Mouse (Mus musculus) T-helper 2 cell (primary cell): Measurements from ENCODE around the gene Klk1b5.
"Not testable (repeated sequence)": the region's sequence is repeated elsewhere in the genome, so short reads cannot be mapped to it uniquely, and the experiment has no call there.

Experiments used
- in situ Hi-C: fragments of 300-600 bp; cut with MboI, MseI; formaldehyde crosslinking; loops from one replicate; pipeline ENCODE4 v1.15.1; 2025; ENCODE audit warnings: high pct_unique_total_duplicates

The Klk1b5 gene

DNA sequence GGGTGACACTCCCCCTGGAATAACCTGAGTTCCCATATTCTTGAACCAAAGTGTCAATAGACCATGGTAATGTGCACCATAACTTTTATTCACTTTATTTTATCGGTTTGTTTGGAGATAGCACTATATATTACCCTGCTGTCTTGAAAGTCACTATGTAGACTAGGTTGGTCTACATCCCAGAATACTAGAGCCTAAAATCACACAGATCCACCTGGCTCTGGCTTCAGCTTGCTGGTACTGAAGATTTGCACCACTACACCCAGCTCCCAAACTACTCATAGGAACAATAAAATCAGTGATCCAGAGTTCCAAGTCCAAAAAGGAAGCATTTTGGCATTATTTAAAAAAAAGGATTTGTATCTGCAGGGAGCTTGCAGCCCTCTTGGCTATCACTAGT is at the start of gene Klk1b5:
Gene Klk1b5 (plus strand): TSS at position 301 of the 400 bp plus-strand sequence.
- in situ Hi-C loops, result no loop called here

DNA sequence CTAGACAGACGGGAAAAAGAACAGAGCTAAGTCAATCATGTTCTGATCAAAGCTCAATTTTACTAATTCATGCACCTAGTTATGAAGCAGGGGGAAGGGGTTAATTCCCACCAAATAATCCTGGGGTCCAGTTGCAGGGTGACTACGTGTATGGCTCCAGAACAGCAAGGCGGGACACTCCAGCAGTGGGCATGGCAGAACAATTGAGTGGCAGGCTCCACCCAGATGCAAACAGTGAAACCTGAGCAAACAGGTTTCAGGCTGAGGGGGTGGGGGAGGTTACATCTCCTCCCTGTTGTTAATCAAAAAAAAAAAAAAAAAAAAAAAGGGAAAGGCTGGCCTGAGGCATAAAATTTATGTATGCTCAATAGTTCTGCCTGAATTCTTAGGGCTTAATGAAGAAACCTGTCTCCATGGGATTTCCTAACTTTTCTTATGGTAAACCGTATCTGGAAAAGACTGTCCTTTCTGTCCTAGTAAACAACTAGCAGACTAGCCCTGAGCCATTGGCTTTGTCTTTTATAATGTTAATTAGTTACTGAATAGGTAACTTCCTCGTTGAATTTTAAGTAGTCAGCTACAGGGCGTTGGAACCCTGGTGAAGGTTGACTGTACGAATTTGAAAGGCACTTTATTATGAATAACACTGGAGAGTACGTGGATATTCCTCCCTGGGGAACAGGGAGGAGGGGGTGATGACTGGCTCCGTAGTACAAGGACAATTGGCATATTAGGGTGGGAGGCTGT is 36.3 kb upstream of the Klk1b5 start:
- in situ Hi-C loops, result loop anchor here (10.0 kb wide), 1 partner anchor 355 kb away; the partner anchor contains the start of gene Klk6

DNA sequence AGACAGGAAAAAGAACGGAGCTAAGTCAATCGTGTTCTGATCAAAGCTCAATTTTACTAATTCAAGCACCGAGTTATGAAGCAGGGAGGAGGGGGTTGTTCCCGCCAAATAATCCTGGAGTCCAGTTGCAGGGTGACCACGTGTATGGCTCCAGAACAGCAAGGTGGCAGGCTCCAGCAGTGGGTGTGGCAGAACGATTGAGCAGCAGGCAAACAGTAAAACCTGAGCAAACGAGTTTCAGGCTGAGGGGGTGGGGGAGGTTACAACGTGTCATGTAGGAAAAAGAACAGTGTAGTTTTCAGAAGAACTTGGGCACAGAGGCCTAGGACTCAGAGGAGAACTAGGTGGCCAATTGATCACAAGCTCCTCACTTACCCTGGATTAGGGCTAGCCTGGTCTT is 29.2 kb upstream of the Klk1b5 start:
- in situ Hi-C loops, result loop anchor here (10.0 kb wide), 1 partner anchor 362 kb away; the partner anchor contains the start of gene Klk6

GRCm38 (mm10) chr7:44187936-44188335 is 27.8 kb upstream of the Klk1b5 start, which contains the start of gene Klk1b24:
Gene Klk1b24, plus strand, starts transcription at chr7:44188236.
- in situ Hi-C loops, result loop anchor here (10.0 kb wide), 1 partner anchor 363 kb away; the partner anchor contains the start of gene Klk6

- in situ Hi-C loops, result loop anchor here (10.0 kb wide), 1 partner anchor 139 kb away; the partner anchor contains the start of gene Klk1b27
Measured at GRCm38 (mm10) chr7:44193466-44193865, 22.3 kb upstream of the Klk1b5 start.

DNA sequence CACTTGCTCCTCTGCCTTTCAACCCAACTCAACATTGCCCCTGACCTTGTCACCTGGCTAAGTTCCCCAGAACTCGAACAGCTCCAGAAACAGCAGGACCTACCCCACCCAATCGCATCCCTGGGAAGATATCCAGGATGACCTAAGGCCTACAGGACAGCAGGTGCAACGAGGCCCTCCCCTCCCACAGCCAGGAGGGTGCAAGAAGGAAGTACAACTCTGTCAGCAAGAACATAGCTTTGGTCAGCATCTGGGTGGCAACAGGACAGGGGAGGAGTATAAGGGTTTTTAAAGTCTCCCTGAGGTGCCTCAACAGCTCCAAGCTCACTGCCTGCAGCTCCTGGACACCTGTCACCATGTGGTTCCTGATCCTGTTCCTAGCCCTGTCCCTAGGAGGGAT is 17.9 kb upstream of the Klk1b5 start, which contains the start of gene Klk1b3:
Gene Klk1b3 (plus strand): TSS at position 301 of the 400 bp plus-strand sequence.
- in situ Hi-C loops, result loop anchor here (10.0 kb wide), 1 partner anchor 143 kb away; the partner anchor contains the start of gene Klk1b27

DNA sequence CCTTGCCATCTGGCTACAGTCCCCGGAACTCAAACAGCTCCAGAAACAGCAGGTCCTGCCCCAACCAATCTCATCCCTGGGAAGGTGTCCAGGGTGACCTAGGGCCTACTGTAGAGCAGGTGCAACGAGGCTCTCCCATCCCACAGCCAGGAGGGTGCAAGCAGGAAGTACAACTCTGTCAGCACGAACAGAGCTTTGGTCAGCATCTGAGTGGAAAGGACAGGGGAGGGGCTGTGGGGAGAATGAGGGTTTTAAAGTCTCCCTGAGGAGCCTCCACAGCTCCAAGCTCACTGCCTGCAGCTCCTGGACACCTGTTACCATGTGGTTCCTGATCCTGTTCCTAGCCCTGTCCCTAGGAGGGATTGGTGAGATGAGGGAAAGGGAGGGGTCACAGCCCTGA is 8.6 kb upstream of the Klk1b5 start, which contains the start of gene Klk1b4:
Gene Klk1b4 (plus strand): TSS at position 301 of the 400 bp plus-strand sequence.
- in situ Hi-C loops, result not testable (repeated sequence)

DNA sequence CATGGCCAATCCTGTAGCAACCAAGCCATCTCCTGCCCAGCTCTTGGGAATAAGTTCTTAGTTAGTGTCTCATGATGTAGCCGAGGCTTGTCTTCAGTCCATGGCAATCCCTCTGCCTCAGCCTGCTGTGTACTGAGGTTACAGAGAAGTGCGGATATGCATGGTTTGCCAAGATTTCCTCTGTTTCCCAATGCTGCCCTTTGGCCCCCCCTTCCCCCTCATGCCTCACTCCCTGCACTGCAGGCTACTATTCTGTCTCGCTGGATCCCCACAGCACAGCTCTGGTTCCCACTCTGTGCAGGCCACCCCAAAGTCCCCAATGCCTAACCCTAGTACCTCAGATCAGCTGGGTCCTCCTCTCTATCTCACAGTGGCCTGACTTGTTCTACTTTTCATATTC is 7.4 kb upstream of the Klk1b5 start:
- in situ Hi-C loops, result no loop called here

GRCm38 (mm10) chr7:44221601-44222000 is 5.9 kb downstream of the Klk1b5 start:
- in situ Hi-C loops, result not testable (repeated sequence)

GRCm38 (mm10) chr7:44222335-44222734 is 6.6 kb downstream of the Klk1b5 start:
- in situ Hi-C loops, result not testable (repeated sequence)

GRCm38 (mm10) chr7:44225076-44225475 is 9.3 kb downstream of the Klk1b5 start, which contains the start of gene Klk1:
Gene Klk1, plus strand, starts transcription at chr7:44225360.
- in situ Hi-C loops, result no loop called here

GRCm38 (mm10) chr7:44235909-44236308 is 20.2 kb downstream of the Klk1b5 start, which contains the start of gene Gm36864:
Gene Gm36864, plus strand, starts transcription at chr7:44236177.
- in situ Hi-C loops, result no loop called here

GRCm38 (mm10) chr7:44239913-44240312 is 24.2 kb downstream of the Klk1b5 start:
- in situ Hi-C loops, result no loop called here

DNA sequence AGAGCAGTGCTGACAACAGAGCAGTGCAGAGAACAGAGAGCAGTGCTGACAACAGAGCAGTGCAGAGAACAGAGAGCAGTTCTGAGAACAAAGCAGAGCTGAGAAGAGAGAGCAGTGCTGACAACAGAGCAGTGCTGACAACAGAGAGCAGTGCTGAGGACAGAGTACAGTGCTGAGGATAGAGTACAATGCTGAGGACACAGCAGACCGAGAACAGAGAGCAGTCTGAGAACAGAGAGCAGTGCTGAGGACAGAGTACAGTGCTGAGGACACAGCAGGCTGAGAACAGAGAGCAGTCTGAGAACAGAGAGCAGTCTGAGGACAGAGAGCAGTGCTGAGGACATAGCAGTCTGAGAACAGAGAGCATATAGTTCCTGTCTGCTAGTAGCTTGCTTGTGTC is 25.0 kb downstream of the Klk1b5 start:
- in situ Hi-C loops, result no loop called here

DNA sequence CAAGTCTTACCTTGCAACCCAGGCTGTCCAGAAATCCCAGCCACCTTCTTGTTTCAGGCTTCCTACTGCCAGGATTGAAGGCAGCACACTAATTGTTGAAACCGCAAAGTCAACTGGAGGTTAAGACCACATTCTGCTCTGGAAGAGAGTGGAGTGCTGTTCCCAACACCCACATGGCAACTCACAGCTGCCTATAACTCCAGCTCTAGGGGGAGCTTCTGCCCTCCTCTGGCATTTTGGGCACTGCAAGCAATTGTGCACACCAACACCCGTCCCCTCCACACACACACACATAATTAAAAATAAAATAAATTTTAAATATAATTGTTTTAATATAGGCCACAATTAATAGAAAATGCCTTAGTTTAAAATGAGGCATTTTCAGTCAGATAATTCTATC is 25.4 kb downstream of the Klk1b5 start:
- in situ Hi-C loops, result no loop called here

- in situ Hi-C loops, result no loop called here
Measured at GRCm38 (mm10) chr7:44244080-44244479, 28.3 kb downstream of the Klk1b5 start.

DNA sequence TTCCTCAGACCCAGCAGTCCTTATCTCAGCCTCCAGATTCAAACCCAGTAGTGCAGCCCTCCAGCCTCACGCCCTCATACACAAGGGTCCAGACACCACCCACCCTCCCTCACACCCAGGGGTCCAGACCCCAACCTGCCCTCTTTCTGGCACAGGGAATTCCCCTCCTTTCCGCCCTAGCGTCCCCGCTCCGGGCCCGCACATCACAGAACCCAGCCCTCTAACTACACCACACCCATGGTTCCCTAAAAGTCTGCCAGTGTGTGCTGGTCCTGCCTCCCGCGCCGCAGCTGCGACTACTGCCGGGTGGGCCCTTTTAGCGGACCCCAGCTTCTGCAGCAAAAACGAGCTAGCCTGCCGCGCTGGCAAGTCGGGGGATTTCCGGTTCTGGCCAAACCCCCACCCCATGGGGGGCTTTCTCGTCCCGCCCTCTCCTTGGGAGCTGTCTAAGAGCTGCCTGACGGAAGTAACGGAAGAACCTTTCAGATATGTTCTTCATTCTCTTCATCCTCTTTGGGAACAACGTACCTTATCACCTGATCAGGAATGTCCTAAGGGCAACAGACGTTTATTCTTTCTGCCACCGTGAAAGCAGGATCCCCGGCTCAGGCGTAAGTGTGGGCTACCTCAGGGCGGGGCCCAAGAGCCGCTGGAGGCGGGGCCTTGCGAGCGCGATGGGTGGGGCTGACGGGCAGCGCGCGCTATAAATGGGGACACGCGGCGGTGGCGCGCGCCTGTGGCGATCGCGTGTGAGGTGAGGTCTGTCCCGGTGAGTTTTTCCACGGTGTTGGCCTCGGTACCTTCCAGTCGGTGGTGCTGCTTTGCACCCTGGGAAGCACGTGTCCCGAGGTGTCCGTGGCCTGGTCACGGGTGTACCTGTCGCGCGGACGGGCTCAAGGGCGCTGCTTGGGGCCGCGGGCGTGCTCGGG is 30.6 kb downstream of the Klk1b5 start, which contains the start of the genes 1700028J19Rik and 2410002F23Rik:
Gene 1700028J19Rik (minus strand): TSS at position 641 of the 929 bp plus-strand sequence.
Gene 2410002F23Rik (plus strand): TSS at position 668 of the 929 bp plus-strand sequence.
- in situ Hi-C loops, result no loop called here

DNA sequence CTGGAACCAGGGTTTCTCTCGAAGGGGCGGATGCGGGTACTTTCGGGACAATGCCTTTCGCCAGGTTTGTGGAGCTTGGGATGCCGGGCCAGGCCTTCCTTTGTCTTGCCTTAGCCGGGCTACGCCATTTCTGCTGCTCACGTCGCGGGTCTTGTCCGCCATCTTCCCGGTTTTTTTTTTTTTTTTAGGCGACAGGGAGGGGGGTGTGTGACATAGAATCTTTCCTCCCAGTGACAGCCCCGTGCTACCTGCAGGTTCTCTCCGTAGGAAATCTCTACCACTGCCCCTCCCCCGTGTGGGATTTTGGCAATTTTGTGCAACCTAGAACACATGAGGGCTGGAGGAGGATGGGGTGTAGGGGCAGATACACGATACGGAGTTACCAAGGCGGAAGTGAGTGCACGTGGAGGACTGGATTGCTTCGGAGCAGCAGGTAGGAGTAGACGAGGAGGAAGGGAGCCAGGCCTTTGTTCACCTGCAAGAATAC is 31.3 kb downstream of the Klk1b5 start:
- in situ Hi-C loops, result no loop called here

DNA sequence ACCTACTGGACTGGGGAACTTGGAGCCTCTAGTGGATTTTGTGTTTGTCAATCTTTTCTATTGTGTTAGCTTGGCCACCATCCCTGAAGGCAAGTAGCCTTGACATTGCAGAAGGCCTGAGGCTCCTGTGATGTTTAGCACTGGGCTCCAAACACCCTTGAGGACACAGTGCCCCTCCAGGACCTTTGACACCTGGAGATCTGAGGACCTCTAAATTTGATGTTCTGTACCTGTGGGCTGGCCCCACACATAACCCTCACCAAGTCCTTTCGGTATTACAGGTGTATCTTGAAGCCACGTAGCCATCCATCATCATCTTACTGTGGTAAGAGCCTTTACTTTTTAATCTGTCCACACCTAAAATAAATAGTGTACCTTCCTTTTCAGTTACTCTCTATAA is 32.2 kb downstream of the Klk1b5 start:
- in situ Hi-C loops, result no loop called here

DNA sequence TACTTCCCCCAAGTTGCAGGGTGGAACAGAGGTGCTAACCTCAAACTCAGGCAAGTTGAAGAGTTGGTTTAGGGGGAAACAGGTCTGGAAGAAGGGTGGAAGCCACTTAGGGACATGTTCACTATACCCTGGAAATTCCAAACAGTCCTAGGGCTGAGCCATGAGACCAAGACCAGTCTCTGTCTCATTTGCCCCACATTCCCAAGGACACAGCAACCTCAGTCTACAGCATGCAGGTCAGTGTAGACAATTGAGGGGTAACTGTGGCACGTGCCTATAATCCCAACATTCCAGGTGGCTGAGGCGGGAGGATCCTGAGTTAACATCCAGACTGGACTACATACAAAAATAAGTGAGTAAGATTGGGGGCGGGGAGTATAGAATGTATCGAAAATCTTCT is 33.5 kb downstream of the Klk1b5 start:
- in situ Hi-C loops, result no loop called here

DNA sequence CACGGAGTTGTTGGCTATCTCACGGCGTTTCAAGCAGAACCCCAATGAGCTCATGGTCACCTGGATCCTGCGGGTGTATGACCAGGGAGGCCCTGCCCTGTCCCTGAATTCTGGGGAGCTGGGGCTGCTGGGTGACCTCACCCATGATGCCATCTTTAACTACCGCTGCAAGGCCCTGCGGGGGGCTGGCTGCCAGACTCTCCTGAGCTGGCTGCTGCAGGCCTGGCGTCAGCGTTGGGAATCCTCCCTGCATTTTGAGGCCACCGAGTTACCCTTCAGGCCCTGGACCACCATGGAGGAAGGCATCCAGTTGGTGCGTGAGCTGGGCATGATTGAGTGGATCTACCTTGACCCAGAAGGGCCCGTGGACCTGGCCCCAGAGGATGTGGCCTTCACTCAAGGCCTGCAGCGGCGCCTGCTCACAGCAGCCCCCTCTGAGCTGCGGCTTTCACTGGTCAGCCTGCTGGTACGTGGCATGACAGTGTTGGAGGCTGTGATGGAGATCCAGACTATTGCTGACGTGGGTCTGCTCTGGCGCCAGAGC is 35.1 kb downstream of the Klk1b5 start:
- in situ Hi-C loops, result not testable (repeated sequence)
